Mouse (Mus musculus): ENCODE results near the gene Pnmt. TPM values are rescaled to one million over a fixed set of nuclear protein-coding genes. Genes with fewer than 3 reads are reported as not detected.

Pnmt gene
- total and polyA plus RNA-seq, 2 experiments from 2014 or later = 4.2 TPM; not detected in 1

DNA sequence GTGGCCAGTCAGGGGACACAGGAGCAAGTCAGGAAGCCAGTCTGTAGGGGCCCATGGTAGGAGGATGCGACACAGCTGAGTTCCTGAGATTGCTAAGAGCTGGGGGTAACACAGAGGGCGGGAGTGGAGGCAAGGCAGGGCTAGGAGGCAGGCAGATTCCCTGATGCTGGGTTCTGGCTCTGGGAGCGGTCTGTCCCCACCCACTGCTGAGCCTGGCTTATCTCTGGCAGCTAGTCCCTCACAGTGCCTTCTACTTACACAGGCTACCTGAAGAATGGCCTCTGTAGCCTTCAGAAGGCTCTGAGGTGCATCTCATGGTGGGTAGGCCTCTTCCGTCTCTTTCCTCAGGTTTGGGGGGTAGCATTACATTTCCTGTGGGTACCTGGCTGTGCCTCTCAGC, 6.4 kb downstream of the Pnmt start:
- Histone ChIP-seq H3K4me2 (ENCODE audit: low read depth, low read length) (no peak overlapping the region), H3K4me3 (ENCODE audit: low read depth, low read length) (no peak overlapping the region), H3K27ac (ENCODE audit: low read depth) (peak overlapping the region; percentile 97), H3K27me3 (ENCODE audit: control insufficient read depth, insufficient read depth, low read length) (0 out of 2 replicates have a peak, but pooled peaks cover 2% of the 10 kb centered on the region), H3K36me3 (replicated peaks; ENCODE audit: control insufficient read depth, insufficient read depth, low read length) (0 out of 2 replicates have a peak, but pooled peaks cover 5% of the 10 kb centered on the region), H3K9me3 (replicated peaks; ENCODE audit: control insufficient read depth, low read length) (no peaks in the 10 kb centered on the region), H3K9ac (replicated peaks; ENCODE audit: low read depth, low read length) (no peak overlapping the region), H3K4me1 (ENCODE audit: control insufficient read depth, insufficient read depth) (peaks cover 38% of the 10 kb centered on the region)
- ATAC-seq (ENCODE audit: insufficient read depth, low read depth) (no peak), DNase-seq (ENCODE audit: low spot score) (peak; percentile 53)
- 26% methylated on average over 4 of the region's 4 CpGs for whole genome bisulfite sequencing
- TF ChIP-seq EP300 (IDR thresholded peaks at IDR 0.05; ENCODE audit: low read depth) = no peak
- TF ChIP-seq CTCF (IDR thresholded peaks at IDR 0.05; ENCODE audit: low read depth) = no peak

DNA sequence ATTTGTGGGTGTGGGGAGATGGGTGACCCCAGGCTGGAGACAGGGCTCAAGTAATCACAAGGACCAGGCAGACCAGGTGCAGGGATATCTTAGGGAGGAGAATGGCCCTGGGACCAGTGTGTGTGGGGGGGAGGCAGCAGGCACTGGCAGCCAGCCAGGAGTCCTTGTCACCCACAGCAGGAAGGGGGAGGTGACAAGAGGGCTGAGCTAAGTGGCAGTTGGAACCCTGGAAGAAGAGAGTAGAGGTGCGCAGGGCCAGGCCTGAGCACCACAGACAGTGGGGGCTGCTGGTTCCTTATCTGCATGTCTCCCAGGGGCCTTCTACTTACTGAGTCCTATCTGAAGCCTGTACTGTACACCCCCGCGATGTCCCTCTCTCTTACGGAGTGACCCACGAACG, 7.1 kb downstream of the Pnmt start:
- TF ChIP-seq CTCF (IDR thresholded peaks at IDR 0.05; ENCODE audit: low read depth) = no peak
- no peak for TF ChIP-seq EP300 (IDR thresholded peaks at IDR 0.05; ENCODE audit: low read depth)
- Histone ChIP-seq H3K9ac (replicated peaks; ENCODE audit: low read depth, low read length) (no peak overlapping the region), H3K4me3 (ENCODE audit: low read depth, low read length) (no peak overlapping the region), H3K27me3 (ENCODE audit: control insufficient read depth, insufficient read depth, low read length) (no peaks in the 10 kb centered on the region), H3K4me2 (ENCODE audit: low read depth, low read length) (no peak overlapping the region; the same call in 1 of the 2 replicates), H3K27ac (ENCODE audit: low read depth) (peak overlapping the region; percentile 97), H3K4me1 (ENCODE audit: control insufficient read depth, insufficient read depth) (peaks cover 38% of the 10 kb centered on the region), H3K36me3 (replicated peaks; ENCODE audit: control insufficient read depth, insufficient read depth, low read length) (0 out of 2 replicates have a peak, but pooled peaks cover 9% of the 10 kb centered on the region), H3K9me3 (replicated peaks; ENCODE audit: control insufficient read depth, low read length) (no peaks in the 10 kb centered on the region)
- ATAC-seq (ENCODE audit: insufficient read depth, low read depth) (peak; percentile 50), DNase-seq (ENCODE audit: low spot score) (peak; percentile 92)
- 10% methylated on average over 6 of the region's 6 CpGs for WGBS

DNA sequence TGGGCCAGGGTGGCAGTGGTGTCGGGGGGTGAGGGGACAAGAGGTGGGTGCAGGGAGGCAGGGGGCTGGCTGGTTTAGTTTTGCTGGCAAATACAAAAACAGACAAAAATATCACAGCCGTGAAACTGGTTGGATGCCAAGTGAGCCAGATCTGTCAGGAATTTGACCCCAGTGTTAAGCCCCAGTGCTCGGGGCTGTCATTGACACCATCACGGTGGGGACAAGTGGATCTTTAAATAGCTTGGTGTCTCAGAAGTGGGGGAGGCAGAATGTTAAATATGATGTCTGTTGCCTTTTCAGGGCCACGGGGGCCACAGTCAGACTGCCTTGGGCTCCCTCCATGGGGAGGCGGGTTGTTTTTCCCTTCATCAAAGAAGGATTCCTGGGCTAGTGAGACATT, 8.1 kb downstream of the Pnmt start:
- no peaks in the 10 kb centered on the region for H3K9me3 ChIP-seq (replicated peaks; ENCODE audit: control insufficient read depth, low read length)
- peaks cover 38% of the 10 kb centered on the region for H3K4me1 ChIP-seq (ENCODE audit: control insufficient read depth, insufficient read depth)
- no peak overlapping the region for H3K9ac ChIP-seq (replicated peaks; ENCODE audit: low read depth, low read length)
- 17% methylated on average over 6 of the region's 6 CpGs for WGBS
- peak; percentile 87 for DNase-seq (ENCODE audit: low spot score)
- H3K36me3 ChIP-seq (replicated peaks; ENCODE audit: control insufficient read depth, insufficient read depth, low read length) = 0 out of 2 replicates have a peak, but pooled peaks cover 9% of the 10 kb centered on the region
- H3K27ac ChIP-seq (ENCODE audit: low read depth) = peak overlapping the region; percentile 97
- H3K4me2 ChIP-seq (ENCODE audit: low read depth, low read length) = no peak overlapping the region
- peak; percentile 76 for ATAC-seq (ENCODE audit: insufficient read depth, low read depth)
- no peak overlapping the region for H3K4me3 ChIP-seq (ENCODE audit: low read depth, low read length)
- no peaks in the 10 kb centered on the region for H3K27me3 ChIP-seq (ENCODE audit: control insufficient read depth, insufficient read depth, low read length)
- peak; percentile 90 for TF ChIP-seq EP300 (IDR thresholded peaks at IDR 0.05; ENCODE audit: low read depth)
- no peak for TF ChIP-seq CTCF (IDR thresholded peaks at IDR 0.05; ENCODE audit: low read depth)

DNA sequence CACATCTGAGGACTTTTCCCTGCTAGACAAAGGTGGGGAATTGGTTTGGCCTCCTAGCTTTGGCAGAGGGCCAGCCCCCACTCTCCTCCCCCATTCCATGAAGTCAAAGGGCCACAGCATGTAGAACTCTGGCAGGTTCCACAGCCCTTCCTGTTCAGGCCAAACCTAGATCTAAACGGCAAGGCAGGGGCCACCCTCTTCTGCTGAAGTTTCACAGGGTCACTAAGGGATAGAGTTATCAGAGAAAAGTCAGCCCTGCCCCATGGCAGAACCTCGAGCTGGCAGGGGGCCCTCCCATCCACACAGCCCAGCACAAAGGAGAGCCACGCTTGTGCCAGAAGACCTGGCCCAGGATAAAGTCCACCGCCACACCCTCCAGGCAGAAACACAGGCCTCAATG, 8.8 kb downstream of the Pnmt start:
- TF ChIP-seq CTCF (IDR thresholded peaks at IDR 0.05; ENCODE audit: low read depth) (no peak), EP300 (IDR thresholded peaks at IDR 0.05; ENCODE audit: low read depth) (no peak)
- Histone ChIP-seq H3K4me1 (ENCODE audit: control insufficient read depth, insufficient read depth) (peaks cover 42% of the 10 kb centered on the region), H3K9ac (replicated peaks; ENCODE audit: low read depth, low read length) (no peak overlapping the region), H3K9me3 (replicated peaks; ENCODE audit: control insufficient read depth, low read length) (no peaks in the 10 kb centered on the region), H3K27ac (ENCODE audit: low read depth) (peak overlapping the region; percentile 97), H3K36me3 (replicated peaks; ENCODE audit: control insufficient read depth, insufficient read depth, low read length) (0 out of 2 replicates have a peak, but pooled peaks cover 9% of the 10 kb centered on the region), H3K4me2 (ENCODE audit: low read depth, low read length) (no peak overlapping the region), H3K27me3 (ENCODE audit: control insufficient read depth, insufficient read depth, low read length) (no peaks in the 10 kb centered on the region), H3K4me3 (ENCODE audit: low read depth, low read length) (no peak overlapping the region)
- WGBS = 14% methylated on average over 4 of the region's 4 CpGs
- peak; percentile 84 for DNase-seq (ENCODE audit: low spot score)
- ATAC-seq (ENCODE audit: insufficient read depth, low read depth) = peak; percentile 56

DNA sequence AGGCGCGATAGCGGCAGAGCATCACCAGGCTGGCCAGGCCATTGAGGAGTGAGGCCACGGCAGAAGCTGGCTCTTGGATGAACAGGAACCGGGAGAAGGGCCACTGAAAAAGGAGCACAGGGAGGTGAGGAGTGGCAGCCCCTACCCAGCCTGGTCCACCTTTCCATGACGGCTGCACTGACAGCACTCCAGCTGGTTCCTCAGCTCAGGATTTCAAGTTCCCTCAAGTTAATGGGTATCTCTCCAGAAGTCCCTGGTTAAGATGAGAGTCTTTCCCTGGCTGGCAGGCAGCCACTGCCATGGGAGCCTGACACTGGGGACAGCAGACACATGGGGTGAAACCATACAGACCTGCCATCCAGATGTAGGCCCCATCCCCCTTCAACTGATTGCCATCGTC, 11.7 kb downstream of the Pnmt start:
- 0 out of 2 replicates have a peak, but pooled peaks cover 9% of the 10 kb centered on the region for H3K36me3 ChIP-seq (replicated peaks; ENCODE audit: control insufficient read depth, insufficient read depth, low read length)
- WGBS = 86% methylated on average over 7 of the region's 7 CpGs
- no peak overlapping the region for H3K27ac ChIP-seq (ENCODE audit: low read depth)

More for the DNA sequence above, 11.7 kb downstream of the Pnmt start:
- peaks cover 34% of the 10 kb centered on the region for H3K4me1 ChIP-seq (ENCODE audit: control insufficient read depth, insufficient read depth)
- no peak overlapping the region for H3K4me2 ChIP-seq (ENCODE audit: low read depth, low read length)
- no peak for DNase-seq (ENCODE audit: low spot score)
- H3K9me3 ChIP-seq (replicated peaks; ENCODE audit: control insufficient read depth, low read length) = no peaks in the 10 kb centered on the region
- ATAC-seq (ENCODE audit: insufficient read depth, low read depth) = no peak
- H3K27me3 ChIP-seq (ENCODE audit: control insufficient read depth, insufficient read depth, low read length) = no peaks in the 10 kb centered on the region
- H3K9ac ChIP-seq (replicated peaks; ENCODE audit: low read depth, low read length) = no peak overlapping the region
- no peak overlapping the region for H3K4me3 ChIP-seq (ENCODE audit: low read depth, low read length)
- TF ChIP-seq EP300 (IDR thresholded peaks at IDR 0.05; ENCODE audit: low read depth) (no peak), CTCF (IDR thresholded peaks at IDR 0.05; ENCODE audit: low read depth) (no peak)

Measured in heart, postnatal 0 days (tissue).